Mouse (Mus musculus) stomach, embryonic 16.5 days (tissue): Measurements from ENCODE around the gene Lgals3. TPM values are rescaled to one million over a fixed set of nuclear protein-coding genes. Genes with fewer than 3 reads are reported as not detected.
A peak's percentile ranks its signal among the peaks of the same experiment; 100 is the strongest.

Experiments
- ATAC-seq: fragments of 200-750 bp; cut with Nextera tagmentation; 2 replicates; pipeline ENCODE4 v1.8.0; 2017; ENCODE audit warnings: moderate number of reproducible peaks, moderate TSS enrichment; ENCODE audit not compliant: insufficient read depth, low FRiP score
- H3K27ac ChIP-seq: fragments of 300-500 bp; sonication (generic); 2 replicates; pipeline ENCODE4 v1.5.1; 2014; ENCODE audit warnings: low read length
- H3K27me3 ChIP-seq: fragments of 300-500 bp; sonication (generic); 2 replicates; pipeline ENCODE4 v1.6.1; 2014; ENCODE audit warnings: low read length, control low read depth, mixed read lengths; ENCODE audit not compliant: control insufficient read depth, insufficient read depth
- H3K36me3 ChIP-seq: fragments of 300-500 bp; sonication (generic); 2 replicates; pipeline ENCODE4 v1.6.1; 2014; ENCODE audit warnings: low read length; ENCODE audit not compliant: control insufficient read depth, insufficient read depth
- H3K4me1 ChIP-seq: fragments of 300-500 bp; sonication (generic); 2 replicates; pipeline ENCODE4 v1.6.1; 2014; ENCODE audit warnings: low read length, control low read depth, mixed read lengths; ENCODE audit not compliant: control insufficient read depth, insufficient read depth
- H3K4me2 ChIP-seq: fragments of 300-500 bp; sonication (generic); 2 replicates; pipeline ENCODE4 v1.6.1; 2014; ENCODE audit warnings: low read depth, low read length, mixed read lengths
- H3K4me3 ChIP-seq: fragments of 300-500 bp; sonication (generic); replicated peaks from 2 replicates; pipeline ENCODE4 v1.5.1; 2014; ENCODE audit warnings: mild to moderate bottlenecking, low read length
- H3K9ac ChIP-seq: fragments of 300-500 bp; sonication (generic); 2 replicates; pipeline ENCODE4 v1.6.1; 2014; ENCODE audit warnings: low read length
- H3K9me3 ChIP-seq: fragments of 300-500 bp; sonication (generic); replicated peaks from 2 replicates; pipeline ENCODE4 v1.6.1; 2016; ENCODE audit warnings: low read length, control low read depth; ENCODE audit not compliant: control insufficient read depth
- WGBS: fragments of 180-500 bp; shearing (Covaris S2); extraction: QIAGEN DNeasy Blood & Tissue Kit; methylation state at CpG from one replicate; pipeline ENCODE4 v1.1.7; 2014; 5-methylcytosine and 5-hydroxymethylcytosine counted together
- polyA plus RNA-seq: library from polyadenylated mRNA; unstranded; fragments of >200 nt; fragmentation: Nextera tagmentation; extraction: Ambion mirVana; gene quantifications from 2 replicates; pipeline ENCODE4 v1.2.1, GENCODE M21; 2015

Lgals3 gene
- polyA plus RNA-seq, 1 experiment from 2014 or later: 95.3 TPM

DNA sequence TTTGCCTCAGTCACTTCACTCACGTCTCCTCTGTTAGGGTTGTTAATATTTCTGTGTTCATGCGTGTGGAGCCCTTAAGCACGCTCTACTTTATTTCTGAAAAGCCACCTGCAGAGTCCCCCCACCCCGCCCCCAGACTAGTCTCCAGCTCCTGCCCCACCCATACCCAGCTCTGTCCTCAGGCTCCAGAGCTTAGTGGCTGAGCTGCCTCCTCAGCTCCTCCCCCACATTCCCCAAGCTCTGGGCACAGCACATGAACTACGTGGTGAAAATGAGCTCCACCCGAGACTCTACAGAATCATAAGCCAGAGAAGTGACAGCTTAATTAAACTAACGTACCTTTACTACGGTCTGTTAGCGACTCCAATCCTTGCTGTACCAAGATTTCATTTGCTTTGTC is 38.4 kb downstream of the Lgals3 start:
- Histone ChIP-seq H3K9ac (no peak overlapping the region), H3K4me3 (no peak overlapping the region), H3K27me3 (no peaks in the 10 kb centered on the region), H3K9me3 (no peaks in the 10 kb centered on the region), H3K36me3 (peaks cover 29% of the 10 kb centered on the region), H3K4me1 (no peaks in the 10 kb centered on the region), H3K27ac (no peak overlapping the region), H3K4me2 (no peak overlapping the region)
- peak; percentile 37; the same call in 1 of the 2 replicates for ATAC-seq
- WGBS: 67% methylated on average over 9 of the region's 9 CpGs

DNA sequence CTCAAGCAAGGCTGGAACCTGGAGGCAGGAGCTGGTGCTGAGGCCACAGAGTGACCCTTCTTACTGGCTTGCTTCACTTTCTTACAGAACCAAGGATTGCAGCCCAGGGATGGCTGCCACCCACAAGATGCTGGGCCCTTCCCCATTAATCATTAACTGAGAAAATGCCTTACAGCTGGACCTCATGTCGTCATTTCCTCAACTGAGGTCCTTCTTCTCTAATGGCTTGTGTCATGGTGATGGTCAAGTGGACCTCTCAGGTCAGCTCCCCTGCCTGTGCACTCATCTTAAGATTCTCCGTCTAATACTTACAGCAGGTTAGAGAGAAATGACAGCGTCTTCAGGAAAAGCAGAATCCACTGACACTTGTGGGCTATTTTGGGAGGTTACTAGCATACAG is 49.8 kb downstream of the Lgals3 start:
- peaks cover 11% of the 10 kb centered on the region for H3K4me1 ChIP-seq
- WGBS: 19% methylated on average over 3 of the region's 3 CpGs
- H3K36me3 ChIP-seq: no peaks in the 10 kb centered on the region
- no peak overlapping the region for H3K27ac ChIP-seq
- peak overlapping the region; percentile 73 for H3K9ac ChIP-seq
- no peaks in the 10 kb centered on the region for H3K9me3 ChIP-seq
- ATAC-seq: no peak
- H3K4me3 ChIP-seq: peak overlapping the region; percentile 71
- no peaks in the 10 kb centered on the region for H3K27me3 ChIP-seq
- H3K4me2 ChIP-seq: peak overlapping the region; percentile 71

DNA sequence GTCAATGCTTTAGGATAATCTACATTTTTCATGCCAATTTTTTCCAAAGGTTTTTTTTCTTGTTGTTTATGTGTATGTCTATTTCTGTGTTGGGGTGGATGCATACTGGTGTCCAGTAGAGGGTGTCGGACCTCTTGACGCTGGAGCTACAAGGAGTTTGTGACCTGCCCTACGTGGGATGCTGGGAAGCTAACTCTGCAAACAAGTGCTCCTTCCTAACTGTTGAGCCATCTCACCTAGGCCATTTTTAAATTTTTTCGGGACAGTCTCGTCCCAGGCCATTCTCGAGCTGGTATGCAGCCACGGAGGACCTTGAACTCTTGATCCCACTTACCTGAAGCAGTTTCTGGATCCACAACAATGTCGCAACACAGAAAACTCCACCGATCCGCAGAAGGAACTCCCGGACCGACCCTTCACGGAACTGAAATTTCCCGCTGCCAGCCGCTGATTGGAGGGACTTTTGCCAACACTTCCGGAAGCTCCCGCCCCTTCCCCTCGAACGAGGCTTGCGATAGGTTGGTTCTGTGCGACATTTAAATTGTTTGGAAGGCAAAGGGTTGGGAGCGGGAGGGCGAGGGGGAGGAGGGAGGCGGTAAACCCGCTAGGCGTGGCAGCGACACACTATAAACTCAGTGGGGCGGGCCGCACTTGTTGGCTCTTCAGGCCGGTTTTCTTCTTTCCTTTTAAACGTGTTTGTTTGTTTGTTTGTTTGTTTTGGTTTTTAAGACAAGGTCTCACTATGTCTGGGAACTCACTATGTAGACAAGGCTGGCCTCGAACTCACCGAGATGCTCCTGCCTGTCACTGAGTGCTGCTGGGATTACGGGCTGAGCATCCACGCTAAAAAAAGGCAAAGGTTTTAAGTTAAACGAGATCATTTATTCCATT is 50.5 kb downstream of the Lgals3 start, which contains the start of gene Dlgap5:
Gene Dlgap5 (minus strand): TSS at position 633 of the 891 bp plus-strand sequence.
- Histone ChIP-seq H3K9ac (peak within 1 kb of the TSS; percentile 73), H3K27me3 (no peaks in the 10 kb centered on the region), H3K36me3 (no peaks in the 10 kb centered on the region), H3K4me3 (peak within 1 kb of the TSS; percentile 71), H3K4me1 (peaks cover 11% of the 10 kb centered on the region), H3K27ac (0 out of 2 replicates have a peak within 1 kb of the TSS, but pooled peaks have one; percentile 3), H3K4me2 (peak within 1 kb of the TSS; percentile 71), H3K9me3 (no peaks in the 10 kb centered on the region)
- WGBS: 2% methylated on average over 36 of the region's 36 CpGs
- ATAC-seq: peak; percentile 96

DNA sequence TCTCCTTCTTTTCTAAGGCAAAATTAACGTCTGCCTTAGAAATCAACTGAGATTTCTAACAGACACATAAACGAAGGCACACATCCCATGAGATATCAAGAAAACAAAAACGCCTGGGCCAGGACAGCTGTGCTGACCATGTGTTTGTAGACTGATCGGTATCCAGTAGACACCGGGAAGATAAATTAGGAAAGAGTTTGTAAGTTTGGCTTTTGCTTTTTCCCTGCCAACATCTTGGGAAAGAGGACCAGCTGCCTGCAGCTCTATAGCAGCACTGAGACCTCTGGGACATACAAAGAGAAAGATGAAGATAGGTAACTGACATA is 51.1 kb downstream of the Lgals3 start:
- Histone ChIP-seq H3K4me2 (peak overlapping the region; percentile 71), H3K9me3 (no peaks in the 10 kb centered on the region), H3K4me1 (peaks cover 11% of the 10 kb centered on the region), H3K27me3 (no peaks in the 10 kb centered on the region), H3K9ac (peak overlapping the region; percentile 54), H3K4me3 (peak overlapping the region; percentile 71), H3K36me3 (no peaks in the 10 kb centered on the region), H3K27ac (0 out of 2 replicates have a peak overlapping the region, but pooled peaks have one; percentile 3)
- WGBS: 24% methylated on average over 5 of the region's 5 CpGs
- no peak for ATAC-seq

DNA sequence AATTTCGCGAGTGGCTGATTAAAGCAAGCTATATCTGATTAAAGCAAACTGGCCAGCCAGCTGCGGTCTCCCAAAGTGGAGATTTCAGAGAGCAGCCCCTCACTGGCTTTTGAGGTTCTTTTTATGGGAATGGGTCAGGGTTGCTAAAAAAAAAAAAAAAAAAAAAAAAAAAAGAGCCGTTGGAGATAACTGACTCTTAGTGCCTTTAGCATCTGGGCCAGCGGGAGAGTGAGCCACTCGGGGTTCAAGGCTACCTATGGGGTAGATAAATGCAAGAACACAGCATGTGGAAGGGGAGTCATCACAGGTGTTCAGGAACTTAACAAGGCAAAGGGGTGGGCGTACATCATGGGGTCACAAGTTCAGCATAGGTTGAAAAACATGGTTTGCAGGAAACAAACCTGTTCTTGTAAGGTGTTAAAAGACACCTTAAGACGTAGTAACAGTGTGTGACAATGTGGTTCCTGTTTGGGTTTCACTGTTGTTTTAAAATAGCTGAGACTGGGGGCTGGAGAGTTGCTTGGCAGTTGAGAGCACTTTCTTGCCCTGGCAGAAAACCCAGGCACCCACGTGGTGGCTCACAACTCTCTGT is 51.6 kb downstream of the Lgals3 start:
- H3K9ac ChIP-seq: no peak overlapping the region
- WGBS: 73% methylated on average over 9 of the region's 9 CpGs

DNA sequence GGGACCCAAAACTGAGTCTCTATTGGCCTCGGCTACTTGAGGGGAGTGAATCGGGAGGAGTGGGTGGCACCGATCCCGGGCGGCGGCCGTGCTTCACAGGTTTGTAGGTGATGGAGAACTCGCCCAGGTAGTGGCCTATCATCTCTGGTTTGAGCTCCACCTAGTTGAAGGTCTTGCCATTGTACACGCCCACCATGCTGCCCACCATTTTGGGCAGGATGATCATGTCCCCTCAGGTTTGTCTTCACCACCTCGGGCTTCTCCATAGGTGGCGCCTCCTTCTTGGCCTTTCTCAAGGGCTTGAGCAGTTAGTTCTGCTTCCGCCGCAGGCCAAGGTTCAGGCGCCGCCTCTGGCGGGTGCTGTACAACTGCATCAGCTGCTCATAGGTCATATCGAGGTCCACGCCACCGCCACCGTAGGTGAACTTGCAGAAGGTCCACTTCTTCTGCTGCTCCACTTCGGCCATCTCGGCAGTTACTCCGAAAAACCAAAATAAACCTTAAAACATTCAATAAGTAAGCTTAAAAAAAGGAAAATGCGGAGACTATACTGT is 52.2 kb downstream of the Lgals3 start:
- H3K9ac ChIP-seq: no peak overlapping the region
- no peak overlapping the region for H3K27ac ChIP-seq
- H3K4me1 ChIP-seq: peaks cover 11% of the 10 kb centered on the region
- 92% methylated on average over 24 of the region's 24 CpGs for WGBS
- no peaks in the 10 kb centered on the region for H3K36me3 ChIP-seq
- no peak overlapping the region for H3K4me2 ChIP-seq
- ATAC-seq: no peak
- H3K4me3 ChIP-seq: no peak overlapping the region
- no peaks in the 10 kb centered on the region for H3K27me3 ChIP-seq
- no peaks in the 10 kb centered on the region for H3K9me3 ChIP-seq

More for the DNA sequence above, 51.6 kb downstream of the Lgals3 start:
- 0 out of 2 replicates have a peak overlapping the region, but pooled peaks have one; percentile 3 for H3K27ac ChIP-seq
- no peaks in the 10 kb centered on the region for H3K36me3 ChIP-seq
- no peaks in the 10 kb centered on the region for H3K27me3 ChIP-seq
- 0 out of 2 replicates have a peak overlapping the region, but pooled peaks have one; percentile 71 for H3K4me2 ChIP-seq
- no peaks in the 10 kb centered on the region for H3K9me3 ChIP-seq
- H3K4me3 ChIP-seq: no peak overlapping the region
- ATAC-seq: no peak
- peaks cover 11% of the 10 kb centered on the region for H3K4me1 ChIP-seq

DNA sequence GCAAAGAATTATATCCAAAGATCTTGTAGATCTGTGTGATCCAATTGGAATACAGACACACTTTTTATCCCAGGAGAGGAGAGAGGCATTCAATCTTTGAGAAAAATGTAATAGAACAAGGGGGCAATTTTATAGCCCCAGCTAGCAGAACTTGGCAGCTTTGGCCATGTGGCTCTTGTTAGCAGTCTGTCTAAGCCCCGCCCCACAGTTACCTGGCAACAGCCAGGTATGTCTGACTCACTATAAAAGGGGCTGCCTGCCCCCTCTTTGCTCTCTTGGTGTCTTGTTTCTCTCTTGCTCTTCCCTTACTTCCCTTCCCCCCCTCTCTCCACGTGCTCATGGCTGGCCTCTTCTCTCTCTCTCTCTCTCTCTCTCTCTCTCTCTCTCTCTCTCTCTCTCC is 54.1 kb downstream of the Lgals3 start:
- Histone ChIP-seq H3K4me2 (no peak overlapping the region), H3K27me3 (no peaks in the 10 kb centered on the region), H3K9me3 (no peaks in the 10 kb centered on the region), H3K9ac (no peak overlapping the region), H3K27ac (no peak overlapping the region), H3K36me3 (no peaks in the 10 kb centered on the region), H3K4me3 (no peak overlapping the region), H3K4me1 (peaks cover 11% of the 10 kb centered on the region)
- 36% methylated on average over 2 of the region's 2 CpGs for WGBS
- ATAC-seq: no peak

DNA sequence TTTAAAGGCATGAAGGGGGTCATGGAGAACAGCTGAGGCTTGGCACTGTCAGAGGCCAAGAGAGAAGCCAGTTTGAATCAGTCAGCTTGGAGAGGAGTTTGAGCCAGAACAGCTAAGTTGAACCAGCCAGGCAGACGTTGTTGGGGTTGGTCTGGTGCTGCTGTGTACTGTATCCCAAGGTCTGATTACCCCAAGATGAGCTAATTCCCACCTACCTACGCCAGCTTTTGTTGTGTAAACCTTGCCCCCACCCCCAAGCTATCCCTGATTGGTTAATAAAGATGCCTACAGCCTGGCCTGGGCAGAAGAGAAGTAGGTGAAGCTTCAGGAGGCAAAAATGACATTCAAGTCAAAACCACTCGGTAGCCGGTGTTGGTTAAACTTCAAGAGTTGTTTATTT is 54.9 kb downstream of the Lgals3 start:
- H3K27ac ChIP-seq: no peak overlapping the region
- WGBS: 70% methylated on average over 4 of the region's 4 CpGs
- ATAC-seq: no peak
- no peak overlapping the region for H3K9ac ChIP-seq
- H3K4me2 ChIP-seq: no peak overlapping the region
- H3K4me1 ChIP-seq: peaks cover 4% of the 10 kb centered on the region
- no peak overlapping the region for H3K4me3 ChIP-seq
- H3K27me3 ChIP-seq: no peaks in the 10 kb centered on the region
- H3K9me3 ChIP-seq: no peaks in the 10 kb centered on the region
- H3K36me3 ChIP-seq: no peaks in the 10 kb centered on the region

DNA sequence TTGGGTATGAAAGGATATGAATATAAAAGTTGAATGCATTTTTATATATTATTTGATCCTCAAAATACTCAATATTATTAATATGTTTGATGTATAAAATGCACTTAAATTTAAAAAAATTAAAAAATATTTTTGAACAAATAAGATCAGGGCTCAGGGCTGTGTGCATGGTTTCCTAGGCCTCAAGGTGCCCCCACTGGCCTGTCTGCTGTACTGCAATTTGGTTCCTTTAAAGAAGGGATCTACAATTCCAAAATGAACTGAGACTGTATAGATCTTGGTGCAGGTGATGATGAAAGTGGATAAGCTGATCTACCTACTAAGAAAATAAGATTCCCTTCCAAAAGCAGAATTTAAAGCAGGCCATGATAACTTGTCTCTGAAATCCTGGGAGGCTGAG is 65.4 kb downstream of the Lgals3 start:
- Histone ChIP-seq H3K9me3 (no peaks in the 10 kb centered on the region), H3K4me2 (no peak overlapping the region), H3K36me3 (no peaks in the 10 kb centered on the region), H3K27ac (no peak overlapping the region), H3K4me3 (no peak overlapping the region), H3K4me1 (no peaks in the 10 kb centered on the region), H3K9ac (no peak overlapping the region), H3K27me3 (no peaks in the 10 kb centered on the region)
- ATAC-seq: no peak
